Mouse (Mus musculus): ENCODE results near the gene Auts2.

Auts2 gene

DNA sequence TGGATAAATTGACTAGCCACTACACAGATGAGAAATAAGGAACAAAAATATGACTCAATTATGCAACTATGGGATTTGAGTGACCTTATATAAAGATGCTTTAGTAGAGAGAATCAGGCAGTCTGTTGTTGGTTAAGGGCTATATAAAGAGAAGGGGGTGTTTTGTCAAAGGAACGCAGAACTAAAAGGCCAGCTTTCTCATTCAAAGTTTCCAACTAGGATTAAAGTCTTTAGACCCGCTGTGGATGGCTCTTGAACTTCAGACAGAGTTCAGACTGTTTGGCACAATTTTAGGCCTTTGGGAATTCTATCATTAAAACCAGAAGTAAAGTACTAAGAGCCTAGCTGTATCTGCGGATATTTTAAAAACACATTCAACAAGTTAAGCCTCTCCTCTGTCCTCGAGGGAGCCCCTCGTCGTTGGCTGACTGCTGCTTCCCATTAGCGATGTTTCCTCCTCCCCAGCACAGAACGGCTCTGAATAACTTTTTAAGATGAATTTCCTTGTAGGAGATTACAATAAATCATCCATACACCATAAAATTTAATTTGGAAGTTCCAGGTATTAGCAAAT is 459.3 kb downstream of the Auts2 start:
- DNase-seq (ENCODE audit: low spot score), result no peak

DNA sequence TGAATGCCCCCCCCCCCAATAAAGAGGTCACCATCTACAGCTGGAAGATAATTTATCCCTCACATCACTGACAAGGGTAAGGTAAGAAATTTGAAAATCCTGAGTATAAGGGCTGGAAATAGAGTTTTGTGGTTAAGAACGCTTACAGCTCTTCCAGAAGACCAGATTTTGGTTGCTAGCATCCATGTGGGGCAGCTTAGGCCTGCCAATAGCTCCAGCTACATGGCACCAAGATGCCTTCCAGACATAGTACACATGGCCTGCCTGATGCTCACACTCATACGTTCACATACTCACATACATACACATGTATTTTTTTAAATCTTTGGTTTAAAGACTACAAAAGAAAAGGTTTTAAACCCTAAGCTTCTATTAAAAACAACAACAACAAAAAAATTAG is 467.2 kb downstream of the Auts2 start:
- no peak for DNase-seq (ENCODE audit: low spot score)

DNA sequence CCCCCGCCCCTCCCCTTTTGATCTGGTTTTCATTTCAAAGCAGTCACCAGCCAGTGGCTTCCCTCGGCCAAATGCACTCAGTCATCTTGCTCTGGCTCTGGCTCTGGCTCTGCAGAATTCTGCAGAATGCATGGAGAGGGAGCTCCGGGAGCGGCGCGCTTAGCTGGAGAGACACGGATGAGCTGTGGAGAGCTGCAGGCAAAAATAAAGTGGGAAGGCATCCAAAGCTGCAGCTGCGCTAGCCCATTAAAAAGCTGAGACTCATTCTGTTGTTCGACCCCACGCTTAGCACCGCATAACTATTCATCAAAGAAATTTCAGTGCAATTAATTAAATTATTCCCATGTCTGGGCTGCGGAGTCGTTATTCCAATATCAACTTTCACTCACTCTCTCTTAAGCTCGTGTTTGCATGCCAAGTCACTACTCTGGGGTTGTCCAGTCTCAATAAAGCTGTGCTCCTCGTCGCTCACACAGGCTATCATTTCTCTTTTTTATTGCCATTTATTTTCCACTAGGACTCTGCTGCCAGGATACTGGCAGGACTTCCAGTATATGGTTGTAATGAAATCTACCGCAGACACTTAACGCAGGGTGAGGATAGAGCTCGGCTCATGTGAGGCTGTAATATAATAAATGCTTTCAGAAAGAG is 468.3 kb downstream of the Auts2 start:
- peak; percentile 77 for DNase-seq (ENCODE audit: low spot score)

DNA sequence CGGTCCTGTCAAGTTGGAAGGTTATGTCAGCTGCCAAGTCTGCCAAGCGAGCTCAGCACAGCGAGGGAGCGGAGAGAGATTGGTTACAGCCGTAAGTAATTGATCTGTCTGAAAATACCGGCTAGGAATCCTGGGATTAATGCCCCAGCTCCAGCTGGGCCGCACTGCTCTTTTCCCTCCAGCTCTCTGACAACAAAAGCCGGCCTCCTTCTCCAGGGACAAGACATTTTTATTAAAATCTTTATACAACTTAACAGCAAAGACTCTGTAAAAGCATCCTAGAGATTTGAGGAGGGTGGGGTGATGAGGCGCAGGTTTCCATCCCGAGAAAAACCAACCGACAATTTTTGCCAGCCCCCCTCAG is 468.8 kb downstream of the Auts2 start:
- no peak for DNase-seq (ENCODE audit: low spot score)

DNA sequence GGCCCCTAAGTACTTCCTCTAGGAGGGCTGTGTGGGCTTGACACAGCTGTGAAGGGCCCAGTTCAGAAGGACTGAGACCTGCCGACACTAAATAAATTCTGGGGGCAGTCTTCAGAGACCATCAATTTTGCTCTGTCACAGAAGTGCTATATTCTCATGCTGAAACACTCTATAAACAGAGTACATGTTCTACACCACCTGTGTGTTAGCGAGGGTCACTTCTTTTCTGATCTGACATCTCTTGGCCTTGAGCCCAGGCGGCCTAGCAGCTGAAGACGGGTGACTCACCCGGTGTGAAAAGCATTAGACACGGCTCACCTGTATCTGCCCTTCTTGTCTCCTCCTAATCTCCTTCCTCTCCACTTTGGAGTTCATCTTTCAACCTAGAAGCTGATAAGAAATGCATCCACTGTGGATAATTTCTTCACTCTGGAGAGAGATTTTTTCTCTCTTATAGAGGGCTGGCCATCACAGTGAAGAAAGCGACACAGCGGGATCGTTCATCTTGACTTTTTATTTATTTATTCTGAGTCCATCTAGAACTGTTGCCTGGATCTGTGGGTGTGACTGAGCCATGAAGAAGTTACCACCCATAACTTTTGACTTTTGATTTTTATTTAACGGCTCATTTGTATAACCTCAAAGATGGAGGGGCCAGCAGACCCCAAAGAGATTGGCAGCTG is 469.3 kb downstream of the Auts2 start:
- DNase-seq (ENCODE audit: low spot score), result no peak

DNA sequence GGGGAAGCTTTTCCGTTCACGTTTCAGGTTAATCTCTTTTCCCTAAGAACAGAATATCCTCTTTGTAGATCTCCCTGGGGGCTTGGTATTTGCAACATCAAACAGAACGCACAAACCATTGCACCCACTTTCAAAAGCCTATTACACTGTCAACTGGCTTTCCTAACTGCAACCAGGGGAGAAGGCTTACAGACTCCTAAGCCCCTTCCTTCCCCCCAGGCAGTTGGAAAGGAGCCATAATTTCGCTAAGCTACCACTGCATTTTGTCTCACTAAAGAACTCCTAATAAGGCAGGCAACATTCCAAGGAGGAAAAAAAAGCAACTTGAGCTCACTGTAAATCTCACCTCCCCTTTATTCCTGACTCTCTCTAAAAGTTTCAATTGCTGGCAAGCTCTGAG is 470.8 kb downstream of the Auts2 start:
- DNase-seq (ENCODE audit: low spot score), result no peak

DNA sequence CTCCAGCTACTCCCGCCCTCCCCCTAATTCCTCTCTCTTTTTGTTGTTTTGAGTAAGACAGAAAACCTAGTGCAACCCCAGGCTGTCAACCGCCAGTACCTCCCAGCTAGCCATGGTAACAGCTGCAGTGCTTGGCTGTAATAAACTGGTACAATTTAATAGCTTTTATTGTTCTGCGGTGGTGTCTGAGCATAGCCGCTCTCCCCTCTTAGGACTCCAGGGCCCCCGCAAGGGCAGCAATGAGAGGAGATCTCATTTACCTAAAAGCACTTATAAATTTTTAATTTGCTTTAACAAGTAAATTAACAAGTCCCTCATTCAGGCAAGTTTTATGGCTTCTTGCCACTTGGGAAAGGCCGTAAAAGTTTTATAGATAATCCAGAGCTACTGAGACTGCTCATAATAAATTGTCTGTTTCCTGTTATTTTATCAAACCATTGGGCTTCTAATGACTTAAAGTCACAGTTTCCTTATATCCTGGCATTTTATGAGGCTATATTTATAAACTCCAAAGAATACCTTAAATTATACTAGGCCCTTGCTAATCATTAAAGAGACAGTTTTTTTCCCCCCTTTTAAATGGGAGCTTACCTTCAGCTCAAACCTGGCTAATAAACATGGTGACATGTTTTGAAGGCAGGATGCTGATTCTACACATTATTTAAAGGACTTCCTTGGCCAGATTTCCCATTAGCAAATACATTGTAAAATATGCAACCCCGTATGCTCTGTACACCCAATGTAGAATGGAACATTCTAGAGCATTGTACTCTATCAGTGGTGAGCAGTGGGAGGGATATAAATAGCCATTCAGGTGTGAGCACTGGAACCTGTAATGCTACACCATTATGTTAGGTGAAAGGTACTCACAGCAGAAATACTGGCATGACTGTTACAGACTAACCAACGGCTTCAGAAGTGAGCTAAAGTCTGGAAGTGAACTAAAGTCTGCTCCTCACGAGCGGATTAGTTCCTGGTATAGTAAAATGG is 475.1 kb downstream of the Auts2 start:
- DNase-seq (ENCODE audit: low spot score), result no peak

DNA sequence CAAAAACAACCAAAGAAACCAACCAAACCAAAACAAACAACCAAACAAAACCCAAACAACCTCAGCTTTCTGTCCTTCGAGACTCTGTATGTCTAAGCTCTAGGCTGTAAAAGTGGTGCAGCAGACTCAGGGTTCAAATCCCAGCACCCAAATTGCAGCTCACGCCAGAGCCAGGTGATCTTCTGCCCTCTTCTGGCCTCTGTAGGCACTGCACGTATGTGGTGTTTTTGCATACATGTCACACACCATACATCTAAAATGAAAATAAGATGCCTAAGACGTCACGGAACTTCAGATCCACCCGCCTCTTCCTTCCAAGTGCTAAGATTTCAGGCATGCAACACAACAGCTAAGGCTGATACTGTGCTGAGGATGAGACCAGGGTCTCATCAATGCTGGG is 483.0 kb downstream of the Auts2 start:
- no peak for DNase-seq (ENCODE audit: low spot score)

DNA sequence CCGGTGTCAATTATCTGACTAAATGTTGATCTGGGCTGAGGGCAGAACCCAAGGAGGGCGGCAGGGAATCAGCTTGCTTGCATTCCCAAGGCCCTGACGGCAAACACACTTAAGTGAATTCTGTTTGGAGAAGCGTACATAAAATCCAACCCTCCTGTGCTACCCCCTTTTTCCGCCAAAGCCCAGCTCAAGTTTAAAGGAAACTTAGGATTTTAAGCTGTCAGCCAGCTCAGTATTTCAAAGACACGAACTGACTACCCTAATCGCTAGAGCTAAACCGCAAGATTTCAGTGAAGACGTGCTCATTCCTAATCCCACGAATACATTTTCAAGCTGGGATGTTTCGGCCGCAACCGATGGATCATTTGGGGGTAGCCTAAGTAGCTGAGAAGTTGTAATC is 490.5 kb downstream of the Auts2 start:
- no peak for DNase-seq (ENCODE audit: low spot score)

DNA sequence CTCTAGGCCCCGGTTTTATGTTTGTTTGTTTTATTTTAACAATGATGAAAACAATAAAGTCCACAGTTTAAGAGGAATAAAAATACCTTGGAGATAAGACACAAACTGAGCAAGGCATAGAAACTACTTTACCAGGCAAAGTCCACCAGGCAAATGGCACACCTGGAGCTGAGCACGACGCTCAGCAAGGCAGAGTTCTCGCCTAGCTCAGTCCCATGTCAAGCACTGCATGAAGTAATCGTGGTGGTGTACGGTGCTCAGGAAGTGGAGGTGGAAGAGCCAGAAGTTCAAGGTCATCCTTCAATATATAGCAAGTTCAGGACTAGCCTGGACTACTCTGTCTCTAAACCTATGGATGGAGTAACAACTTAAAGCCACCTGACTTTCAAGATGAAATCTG is 503.6 kb downstream of the Auts2 start:
- no peak for DNase-seq (ENCODE audit: low spot score)

DNA sequence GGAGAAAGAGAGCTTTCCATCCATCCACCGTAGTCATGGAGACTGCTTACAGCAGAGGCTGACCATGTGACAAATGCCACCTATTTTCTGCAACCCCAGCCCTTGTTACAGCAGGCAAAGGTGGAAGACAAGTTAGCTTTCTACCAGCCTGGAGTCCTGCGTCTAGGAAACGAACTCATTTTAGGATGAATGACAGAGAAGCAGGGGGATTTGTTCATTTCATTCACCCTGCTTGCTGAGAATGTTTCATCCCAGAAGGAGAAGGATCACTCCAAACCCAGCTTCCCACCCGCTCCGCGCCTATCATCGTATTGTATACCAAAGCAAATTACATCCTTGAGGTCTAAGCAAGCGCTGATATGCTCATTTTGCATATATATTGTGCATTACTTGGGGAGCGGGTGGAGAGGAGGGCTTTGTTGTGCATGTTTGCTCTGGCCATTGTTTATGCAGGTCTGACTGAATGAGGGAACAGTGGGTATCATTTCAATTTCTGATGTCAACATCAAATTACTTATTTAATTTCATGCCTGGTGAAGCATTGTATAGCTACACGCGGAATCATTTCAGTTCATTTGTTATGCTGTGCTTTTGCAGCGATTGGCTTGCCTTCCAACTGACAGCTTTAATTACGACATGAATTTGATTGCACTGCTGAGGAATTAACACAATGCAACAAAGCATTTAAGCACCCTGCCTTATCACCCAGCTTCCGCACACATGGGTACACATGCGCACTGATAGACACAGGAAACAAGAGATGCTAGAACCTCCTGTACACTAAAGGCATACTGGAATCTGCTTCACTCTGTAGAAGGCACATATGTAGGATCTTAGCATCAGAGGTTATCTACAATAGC is 509.4 kb downstream of the Auts2 start:
- peak; percentile 20 for DNase-seq (ENCODE audit: low spot score)

DNA sequence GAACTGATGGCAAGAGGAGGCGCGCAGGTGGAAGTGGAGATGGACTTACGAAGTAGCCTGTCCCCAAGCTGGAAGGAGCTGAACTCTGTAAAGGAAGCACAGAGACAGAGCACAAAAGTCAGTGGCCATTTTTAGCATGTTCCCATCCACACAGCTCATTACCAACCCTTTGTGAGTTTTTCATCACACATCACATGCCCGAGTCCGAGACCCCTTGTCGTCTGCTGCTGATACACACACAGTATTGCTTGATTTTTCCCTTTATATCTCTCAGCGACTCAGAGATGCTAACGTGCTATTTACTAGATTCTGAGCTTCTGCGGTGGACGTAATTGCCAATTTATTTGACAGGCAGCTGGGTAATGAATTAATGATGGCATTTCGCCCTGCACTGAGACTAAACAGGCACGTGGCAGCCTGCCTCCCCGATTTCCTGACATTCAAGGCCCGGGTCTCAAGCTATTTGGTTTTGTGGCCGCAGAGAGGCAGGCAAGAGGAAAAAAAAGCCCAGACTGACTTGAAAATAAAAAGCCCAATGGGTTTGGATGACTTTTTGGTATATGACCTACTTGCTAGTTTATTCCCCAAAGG is 512.1 kb downstream of the Auts2 start:
- DNase-seq (ENCODE audit: low spot score), result peak; percentile 9

DNA sequence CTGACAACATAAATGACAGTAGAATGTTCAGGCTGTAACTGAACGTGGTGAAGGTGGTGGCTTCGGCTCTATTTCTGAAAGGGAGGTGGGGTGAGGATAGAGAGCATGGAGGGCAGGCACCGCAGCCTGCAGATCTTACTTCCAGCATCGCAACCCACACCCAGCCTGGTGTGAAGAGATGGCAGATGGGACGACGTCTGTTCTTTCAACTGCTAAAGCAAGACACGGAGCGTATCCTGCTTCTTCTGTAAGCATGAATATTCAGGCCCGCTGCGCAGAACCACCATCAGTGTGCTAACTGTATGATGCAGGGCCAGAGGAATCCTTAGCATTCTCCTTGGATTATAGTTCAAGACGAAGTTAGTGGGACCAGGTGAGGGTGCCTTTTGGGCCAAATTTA is 513.5 kb downstream of the Auts2 start:
- peak; percentile 88 for DNase-seq (ENCODE audit: low spot score)

DNA sequence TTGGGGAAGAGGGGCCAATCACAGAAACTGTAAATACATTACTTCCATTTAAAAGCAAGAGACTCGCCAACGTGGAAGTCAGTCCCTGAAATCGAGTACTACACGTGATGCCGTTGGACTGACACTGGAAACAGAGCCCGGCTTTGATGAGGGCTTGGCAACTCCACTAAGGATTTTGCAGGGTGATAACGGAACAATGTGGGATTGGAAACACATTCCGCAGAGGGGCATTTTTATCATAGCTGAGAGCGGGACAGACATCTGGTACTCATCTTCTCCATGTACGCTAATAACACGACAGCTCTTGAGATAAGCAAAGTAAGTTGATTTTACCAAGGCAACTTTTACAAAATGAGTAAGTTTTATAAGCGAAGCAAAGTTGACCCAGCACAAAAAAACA is 514.1 kb downstream of the Auts2 start:
- DNase-seq (ENCODE audit: low spot score), result peak; percentile 12

DNA sequence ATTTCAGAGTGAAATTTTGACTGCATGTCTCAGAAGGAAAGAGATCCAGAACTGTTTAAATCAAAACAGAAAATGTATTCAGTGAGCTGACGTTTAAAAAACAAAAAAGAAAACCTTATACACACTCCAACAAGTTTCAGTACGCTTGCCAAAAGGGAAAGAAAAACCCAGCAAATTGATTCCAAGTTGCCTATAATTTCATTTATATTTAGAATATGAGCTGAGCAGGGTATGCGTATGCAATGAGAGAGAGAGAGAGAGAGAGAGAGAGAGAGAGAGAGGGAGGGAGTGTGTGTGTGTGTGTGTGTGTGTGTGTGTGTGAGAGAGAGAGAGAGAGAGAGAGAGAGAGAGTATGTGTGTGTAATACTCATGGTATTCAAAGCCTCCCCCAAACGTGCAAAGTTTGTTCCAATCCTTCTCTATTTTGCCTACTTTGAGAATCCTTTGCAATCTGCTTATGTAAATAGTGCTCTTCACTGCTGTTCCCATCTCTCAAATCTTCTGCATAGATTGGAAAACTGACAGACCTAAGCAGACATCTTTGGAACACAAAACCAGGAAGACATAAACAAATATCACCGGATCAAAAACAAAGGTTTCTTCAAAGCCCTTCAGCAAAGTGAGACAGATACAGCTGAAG is 515.2 kb downstream of the Auts2 start:
- no peak for DNase-seq (ENCODE audit: low spot score)

DNA sequence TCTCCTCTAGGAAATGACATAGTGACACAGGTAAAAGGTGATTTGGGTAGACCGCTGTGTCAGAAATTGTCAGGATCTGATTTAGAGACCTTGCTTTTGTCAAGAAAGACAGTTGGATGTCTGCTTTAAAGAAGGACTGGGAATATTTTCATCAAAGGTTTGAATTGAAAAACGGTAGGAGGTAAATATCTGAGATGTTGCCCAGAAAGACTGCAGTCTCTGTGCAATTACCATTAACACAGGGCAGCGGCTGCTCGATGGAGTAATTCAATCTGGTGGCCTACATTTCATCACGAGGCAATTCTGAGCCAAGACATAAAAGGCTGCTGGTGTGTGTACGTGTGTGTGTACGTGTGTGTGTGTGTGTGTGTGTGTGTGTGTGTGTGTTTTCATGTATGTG is 529.8 kb downstream of the Auts2 start:
- no peak for DNase-seq (ENCODE audit: low spot score)

DNA sequence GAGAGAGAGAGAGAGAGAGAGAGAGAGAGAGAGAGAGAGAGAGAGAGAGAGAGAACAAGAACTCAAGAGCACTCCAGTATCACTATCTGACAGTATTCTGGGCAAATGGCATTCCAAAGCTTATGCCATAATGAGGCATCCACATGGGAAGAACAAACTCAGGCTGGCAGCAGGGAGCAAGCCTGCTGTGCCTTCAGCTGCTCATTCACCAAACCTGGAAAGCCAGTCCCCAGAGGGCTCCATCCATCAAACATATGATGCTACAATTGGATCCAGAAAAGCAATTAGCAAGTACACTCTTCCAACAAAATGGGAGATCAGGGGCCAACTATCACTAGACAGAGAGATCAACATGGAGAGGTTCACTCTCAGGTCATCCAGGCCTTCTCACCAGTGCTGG is 531.3 kb downstream of the Auts2 start:
- DNase-seq (ENCODE audit: low spot score), result peak; percentile 59

DNA sequence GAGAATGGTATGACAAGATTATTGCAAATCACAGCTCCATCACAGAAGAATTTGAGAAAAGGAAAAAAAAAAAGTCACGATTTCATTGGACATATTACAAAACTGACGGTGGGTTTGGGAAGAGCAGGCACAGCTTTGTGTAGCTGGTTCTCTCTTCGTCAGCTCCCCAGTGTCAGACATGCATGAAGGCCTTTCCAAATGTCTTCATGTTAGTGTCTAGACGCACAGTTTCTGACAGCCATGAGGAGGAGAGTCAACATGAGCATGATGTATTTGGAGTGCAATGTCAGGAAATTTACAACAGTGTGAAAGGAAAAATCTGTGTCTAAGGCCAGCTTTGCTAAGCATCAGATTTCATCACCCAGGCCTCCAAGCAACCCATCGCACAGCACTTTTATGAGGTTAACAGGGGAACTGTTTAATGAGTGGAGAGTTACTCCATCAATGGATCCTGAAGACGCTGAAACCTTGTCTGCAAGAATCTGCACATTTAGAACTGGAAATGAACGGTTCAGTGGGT is 534.4 kb downstream of the Auts2 start:
- no peak for DNase-seq (ENCODE audit: low spot score)

DNA sequence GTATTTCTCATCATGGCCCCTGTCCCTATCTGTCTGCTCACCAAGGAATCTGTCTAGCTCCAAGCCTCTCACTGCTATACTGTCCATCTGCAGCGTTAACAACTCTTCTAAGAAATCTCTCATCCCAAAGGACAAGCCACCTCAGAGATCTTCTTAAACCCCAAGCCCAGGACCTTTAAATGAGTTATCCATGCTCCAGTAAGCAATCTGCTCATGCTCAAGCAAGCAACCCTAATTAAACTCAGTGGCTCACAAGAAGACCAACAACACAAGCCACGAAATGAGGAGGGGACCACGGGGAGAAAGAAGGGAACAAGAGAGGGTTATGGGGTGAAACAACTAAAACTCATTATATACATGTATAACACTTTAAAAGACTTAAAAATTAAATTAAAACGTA is 535.2 kb downstream of the Auts2 start:
- no peak for DNase-seq (ENCODE audit: low spot score)

DNA sequence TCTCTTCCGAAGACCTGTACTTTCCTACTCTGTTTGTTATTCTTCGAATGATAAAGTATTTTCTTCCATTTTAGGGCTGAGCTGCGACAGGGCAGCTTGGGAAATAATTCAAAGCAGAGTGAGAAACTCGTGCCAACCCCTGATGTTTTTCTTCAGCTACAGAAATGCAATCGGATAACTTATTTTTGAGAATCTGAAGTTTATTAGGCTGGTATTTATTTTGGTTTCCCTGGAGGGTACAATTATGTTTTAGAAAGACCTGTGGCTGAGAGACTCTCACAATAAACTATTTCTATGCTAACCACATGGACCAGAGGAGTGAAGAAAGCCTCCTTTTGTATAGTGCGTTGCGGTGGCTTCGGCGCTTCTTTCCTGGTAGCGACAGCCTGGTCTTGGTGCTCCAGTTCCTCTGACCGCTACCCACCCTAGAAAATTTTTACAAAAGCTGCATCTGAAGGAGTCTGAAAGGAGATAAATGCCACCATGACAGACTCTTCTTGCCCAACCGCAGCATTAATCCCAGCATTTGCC is 550.4 kb downstream of the Auts2 start:
- no peak for DNase-seq (ENCODE audit: low spot score)
